Mouse (Mus musculus) C2C12 (cell line): Measurements from ENCODE around the gene Hnrnpc.

Experiments used
- CTCF ChIP-seq: IDR thresholded peaks from one replicate; pipeline ENCODE4 v1.5.1; 2011; ENCODE audit not compliant: control insufficient read depth, insufficient read depth, insufficient read length
- USF1 ChIP-seq: IDR thresholded peaks from one replicate; pipeline ENCODE4 v1.6.1; 2011; ENCODE audit warnings: low read depth, mild to moderate bottlenecking, control low read depth, moderate library complexity

DNA sequence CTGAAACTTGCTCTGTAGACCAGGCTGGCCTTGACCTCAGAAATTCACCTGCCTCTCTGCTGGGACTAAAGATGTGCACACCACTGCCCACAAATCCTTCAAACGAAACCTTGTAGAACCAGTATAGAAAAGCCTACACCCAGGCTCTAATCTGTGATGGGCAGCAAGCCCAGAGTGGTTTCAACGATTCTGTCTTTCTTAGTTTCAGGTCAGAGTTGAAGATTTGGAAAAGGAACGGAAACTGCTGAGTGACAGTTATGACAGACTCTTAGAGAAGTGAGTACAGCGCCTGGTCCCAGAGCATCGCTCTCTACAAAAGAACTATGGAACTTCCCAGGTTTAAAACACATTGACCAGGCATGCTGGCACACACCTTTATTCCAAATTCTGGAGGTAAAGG, 29.8 kb upstream of the Hnrnpc start:
- no peak for TF ChIP-seq CTCF
- TF ChIP-seq USF1, result no peak
